Mouse (Mus musculus) spleen, adult 18-20 months (tissue): Measurements from ENCODE around the gene Dag1.

Source experiments
- DNase-seq, 2 experiments: peaks; one replicate each; pipeline ENCODE4 v3.0.0; 2022; ENCODE audit warnings: mixed read lengths in 2 of 2

Dag1 gene

DNA sequence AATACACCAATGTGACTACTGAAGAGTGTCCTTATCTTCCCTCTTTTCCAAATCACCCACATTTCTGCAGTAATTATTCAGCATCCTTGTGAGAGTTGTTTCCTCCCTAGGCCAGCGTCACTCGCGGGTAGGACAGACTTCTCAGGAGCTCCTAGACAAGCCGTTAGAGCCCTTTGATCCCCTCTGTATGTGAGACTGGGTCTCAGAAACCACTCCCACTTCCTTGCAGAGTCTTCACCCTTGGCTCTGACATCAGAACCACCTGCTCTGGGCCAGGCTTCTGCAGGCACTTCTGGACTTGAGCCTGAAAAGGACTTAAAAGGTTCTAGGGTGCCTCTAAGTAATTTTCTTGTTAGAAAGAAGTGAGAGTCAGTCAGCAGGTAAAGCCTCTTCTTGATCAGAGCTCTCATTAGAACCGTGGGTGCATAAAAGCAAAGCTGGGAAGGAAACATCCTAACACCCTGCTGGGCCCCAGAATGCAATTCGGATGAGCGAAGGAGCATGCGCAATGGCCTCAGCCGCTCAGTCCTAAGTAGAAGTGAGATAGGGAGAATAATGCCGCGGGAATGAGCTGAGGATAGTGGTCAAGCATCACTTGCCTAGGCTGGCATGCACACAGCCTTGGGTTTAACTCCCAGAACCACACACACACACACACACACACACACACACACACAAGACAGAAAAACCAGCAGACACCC is 80.8 kb downstream of the Dag1 start:
- DNase-seq: no peak

DNA sequence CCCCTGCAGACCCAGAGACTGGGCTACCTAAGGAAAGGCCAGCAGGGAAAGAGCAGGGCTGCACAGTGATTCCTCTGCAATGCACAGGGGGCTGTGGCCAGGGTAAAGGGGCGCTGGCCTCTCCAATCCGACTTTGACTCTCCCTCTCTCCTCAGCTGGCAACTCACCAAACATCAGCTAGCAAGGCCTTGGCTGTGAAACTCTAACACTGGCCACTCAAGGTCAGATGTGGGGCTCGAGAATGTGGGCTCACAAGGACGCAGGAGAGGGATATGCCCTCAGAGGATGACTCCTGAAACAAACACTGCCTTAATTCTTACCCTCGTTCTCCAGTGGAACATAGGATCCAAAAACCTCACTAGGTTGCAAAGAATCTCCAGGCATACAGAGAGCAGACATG is 85.4 kb downstream of the Dag1 start:
- no peak for DNase-seq

DNA sequence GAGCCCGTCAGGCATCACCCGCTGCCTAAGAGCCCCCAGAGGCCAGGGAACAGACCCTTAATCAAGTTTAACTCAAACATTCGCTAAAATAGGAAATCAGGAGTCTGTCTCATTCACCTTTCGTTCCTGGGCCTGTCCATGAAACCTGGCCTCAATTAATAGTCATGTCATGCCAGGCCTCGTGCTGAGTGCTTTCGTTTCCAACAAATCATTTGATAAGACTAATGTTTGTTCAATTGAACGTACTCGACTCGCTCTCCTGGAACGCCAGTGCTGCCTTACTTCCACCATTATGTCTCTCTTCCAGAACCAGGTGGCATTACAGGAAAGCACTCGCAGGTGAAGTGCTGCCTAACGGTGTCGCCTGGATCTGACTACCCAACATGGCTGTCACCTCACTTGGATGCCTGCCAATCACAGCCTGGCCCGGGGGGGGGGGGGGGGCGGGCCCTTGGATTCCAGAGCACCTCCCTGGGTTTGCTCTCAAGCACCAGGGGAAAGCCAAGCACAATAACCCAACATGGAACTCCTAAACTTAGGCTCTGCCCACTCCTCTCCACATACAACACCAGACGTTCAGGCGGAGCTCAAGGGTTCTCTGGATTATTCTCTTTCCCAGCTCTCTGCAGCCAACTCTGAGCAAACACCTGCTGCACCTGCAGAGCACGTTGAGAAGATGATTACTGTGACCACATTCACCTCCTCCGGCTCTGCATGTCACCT is 88.5 kb downstream of the Dag1 start:
- DNase-seq: no peak

DNA sequence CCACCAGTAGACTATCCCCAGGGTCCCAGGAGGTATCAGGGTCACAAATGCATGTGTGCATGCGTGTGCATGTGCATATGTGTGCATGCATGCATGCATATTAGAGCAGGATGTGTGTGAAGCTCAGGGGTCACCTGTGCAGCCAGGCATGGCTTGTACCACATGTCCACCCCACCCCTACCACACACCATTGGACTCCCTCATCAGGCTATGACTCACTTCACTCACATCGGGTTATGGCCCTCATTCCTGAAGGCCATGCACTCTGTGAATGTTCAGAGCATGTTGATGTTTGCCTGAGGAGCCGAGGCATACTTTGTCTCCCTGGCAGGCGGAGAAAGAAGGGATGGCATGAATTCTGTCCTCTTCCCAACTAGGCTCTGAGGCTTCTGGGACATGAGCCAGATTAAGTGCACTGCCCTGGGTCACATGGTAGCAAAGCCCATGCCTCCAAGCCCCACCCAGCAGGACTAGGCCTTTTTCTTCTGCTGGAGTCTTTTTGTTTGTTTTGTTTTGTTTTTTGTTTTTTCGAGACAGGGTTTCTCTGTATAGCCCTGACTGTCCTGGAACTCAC is 90.9 kb downstream of the Dag1 start:
- no peak for DNase-seq

DNA sequence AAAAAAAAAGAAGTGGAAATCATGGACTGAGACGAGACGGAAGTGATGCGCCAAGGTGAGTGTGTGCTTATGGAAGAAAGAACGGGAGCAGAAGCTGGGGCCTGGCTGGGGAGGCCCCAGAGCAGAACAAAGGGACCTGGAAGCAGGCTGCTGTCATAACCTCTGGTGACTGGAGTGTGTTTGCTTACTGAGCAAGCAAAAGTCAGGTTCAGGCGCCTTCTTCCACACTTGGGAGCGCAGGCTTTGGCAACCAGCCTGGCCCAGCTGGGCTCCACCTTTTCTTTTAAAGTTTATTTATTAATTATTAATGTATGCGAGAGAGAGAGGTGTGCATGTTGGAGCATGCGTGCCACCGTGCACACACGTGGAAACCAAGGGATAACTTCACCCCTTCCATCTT is 94.0 kb downstream of the Dag1 start:
- DNase-seq: no peak

DNA sequence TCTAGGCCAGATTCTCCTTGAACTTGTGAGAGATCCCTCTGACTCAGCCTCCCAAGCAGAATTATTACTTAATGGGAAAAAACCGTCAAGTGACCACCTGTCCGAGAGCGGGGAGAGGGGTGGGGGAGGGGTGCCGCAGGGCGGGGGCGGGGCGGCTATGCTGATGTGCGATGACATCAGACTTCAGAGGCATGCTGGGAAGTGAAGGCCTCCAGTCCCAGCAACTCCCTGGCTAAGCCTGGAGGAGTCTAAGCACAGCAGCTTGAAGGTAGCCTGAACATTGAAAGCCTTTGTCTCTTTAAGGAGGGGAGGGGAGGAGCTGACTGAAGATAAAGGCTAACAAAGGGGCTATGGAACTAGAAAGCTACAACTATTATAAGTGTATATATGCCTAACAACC is 98.6 kb downstream of the Dag1 start:
- no peak for DNase-seq

DNA sequence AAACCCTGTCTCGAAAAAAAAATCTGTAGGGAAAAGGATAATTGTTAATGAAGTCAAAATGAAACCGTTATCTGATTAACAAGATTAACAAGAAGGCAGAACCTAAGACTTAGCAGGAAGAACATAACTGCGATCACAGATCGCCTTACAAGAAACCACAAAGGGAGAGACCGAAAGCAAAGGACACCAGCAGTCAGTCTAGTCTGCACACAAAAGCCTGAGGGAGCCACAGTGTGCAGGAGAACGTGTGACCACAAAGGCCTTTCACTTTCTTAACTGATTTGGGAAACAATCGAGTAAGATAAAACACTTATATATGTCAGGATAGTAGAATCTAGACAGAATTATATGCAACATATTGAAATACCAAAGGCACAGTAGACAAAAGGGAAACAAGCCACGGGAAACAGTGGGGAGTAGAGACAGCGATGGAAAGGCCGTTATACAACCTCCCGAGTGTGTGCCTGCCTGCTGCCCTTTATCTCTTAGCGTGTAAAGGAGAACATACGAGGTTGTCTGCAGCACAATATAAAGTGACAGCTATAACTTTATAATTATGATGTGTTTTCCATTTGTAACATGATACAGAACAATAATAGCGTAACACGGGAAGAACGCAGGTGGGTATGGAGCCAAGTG is 100.0 kb downstream of the Dag1 start:
- DNase-seq: no peak

DNA sequence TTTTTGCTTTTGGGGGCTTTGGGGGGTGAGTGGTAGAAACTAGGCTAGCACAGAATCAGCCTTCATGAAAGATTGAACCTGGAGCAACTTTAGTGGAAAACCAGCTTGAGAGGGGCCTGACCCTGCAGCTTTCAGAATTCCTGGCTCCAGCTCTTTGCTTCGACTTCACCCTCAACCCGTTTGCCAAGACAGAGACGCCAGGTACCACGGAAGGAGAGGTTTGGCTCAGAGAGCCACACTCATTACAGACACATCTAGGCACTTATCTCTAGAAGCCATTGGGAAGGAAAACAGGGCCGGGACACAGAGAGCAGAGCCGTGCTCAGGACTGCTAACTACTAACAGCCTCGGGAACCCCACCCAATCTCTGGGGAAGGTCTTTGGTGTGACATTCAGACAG is 105.9 kb downstream of the Dag1 start:
- DNase-seq: no peak

DNA sequence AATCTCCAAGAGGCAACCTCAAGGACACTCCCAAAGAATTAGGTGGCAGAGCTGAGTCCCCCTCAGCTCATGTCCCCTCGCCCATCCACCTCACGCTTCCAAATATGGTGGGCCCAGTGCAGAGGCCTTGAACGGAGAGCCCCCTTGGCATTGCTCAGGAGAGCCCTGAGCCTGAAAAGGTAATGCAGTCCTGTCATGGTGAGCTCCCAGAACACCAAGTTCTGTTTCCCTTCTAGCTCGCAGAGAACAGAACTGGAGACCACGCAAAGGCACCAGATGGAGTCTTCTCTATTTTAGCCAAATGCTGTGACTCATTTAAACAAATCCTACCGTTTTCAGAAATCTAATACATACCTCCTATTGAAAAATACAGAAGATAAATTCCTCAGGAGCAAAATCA is 106.3 kb downstream of the Dag1 start:
- DNase-seq: no peak

DNA sequence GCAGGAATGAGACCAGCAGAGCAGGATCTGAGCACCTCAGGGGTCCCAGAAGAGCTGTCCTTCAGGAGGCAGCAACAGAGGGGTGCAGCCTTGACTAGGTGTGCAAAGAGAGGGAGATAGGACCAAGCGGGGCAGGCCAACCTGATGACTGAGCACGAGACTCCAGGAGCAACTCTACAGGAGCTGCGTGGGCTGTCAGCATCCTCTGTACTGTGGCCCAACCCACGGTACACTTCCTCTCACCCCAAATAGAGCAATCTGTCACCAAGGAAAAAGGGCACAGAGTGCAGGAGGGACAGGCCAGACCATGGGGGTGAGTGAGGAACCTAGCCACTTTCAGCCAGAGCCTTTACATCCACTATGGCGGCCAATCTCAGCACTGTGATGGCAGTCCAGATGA is 107.0 kb downstream of the Dag1 start:
- DNase-seq: no peak

DNA sequence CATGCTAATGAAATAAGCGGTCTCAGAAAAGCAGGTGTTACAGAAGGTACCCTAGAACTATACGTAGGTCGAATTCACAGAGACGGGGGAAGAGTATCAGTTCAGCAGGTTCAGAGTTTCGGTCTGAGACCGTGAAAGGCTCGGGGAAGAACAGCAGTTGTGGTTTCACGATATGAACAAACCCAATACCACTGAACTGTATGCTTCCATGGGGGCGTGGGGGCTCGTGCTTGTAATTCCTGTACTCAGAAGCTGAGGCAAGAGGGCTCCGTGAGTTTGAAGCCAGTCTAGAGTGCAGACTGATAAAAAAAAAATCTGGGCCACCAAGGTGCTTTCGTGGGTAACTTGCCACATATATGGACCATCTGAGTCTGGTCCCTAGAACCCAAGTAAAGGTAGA is 108.9 kb downstream of the Dag1 start:
- no peak for DNase-seq
